Mouse (Mus musculus) CH12.LX (cell line): ENCODE measurements around the gene Slc24a2. TPM values are rescaled to one million over a fixed set of nuclear protein-coding genes. Genes with fewer than 3 reads are reported as not detected.

ENCODE experiments used
- DNase-seq: peaks from one replicate; pipeline ENCODE4 v3.0.0-alpha.2; 2013; ENCODE audit errors: extremely low read depth
- H3K27ac ChIP-seq: 2 replicates; pipeline ENCODE4 v1.5.1; 2012; ENCODE audit warnings: low read depth, mild to moderate bottlenecking, control low read depth, moderate library complexity; ENCODE audit not compliant: insufficient read depth
- H3K27me3 ChIP-seq: replicated peaks from 2 replicates; pipeline ENCODE3; 2012; ENCODE audit warnings: inconsistent platforms
- H3K36me3 ChIP-seq, 2 experiments: replicated peaks in 1 of 2; 2 replicates each; pipeline versions ENCODE3 to v1.6.1; 2012; ENCODE audit warnings: inconsistent platforms in 1 of 2, low read length in 1 of 2, mild to moderate bottlenecking in 1 of 2, mixed read lengths in 1 of 2, moderate library complexity in 1 of 2; ENCODE audit not compliant: control insufficient read depth in 1 of 2, insufficient read depth in 1 of 2
- H3K4me1 ChIP-seq, 2 experiments: 2 replicates each; pipeline ENCODE4 v1.6.1; 2012; ENCODE audit warnings: inconsistent platforms in 1 of 2, moderate library complexity in 1 of 2; ENCODE audit not compliant: insufficient read depth in 2 of 2, control insufficient read depth in 1 of 2
- H3K4me2 ChIP-seq: 2 replicates; pipeline ENCODE4 v1.6.1; 2012; ENCODE audit warnings: low read depth, mild to moderate bottlenecking, control low read depth; ENCODE audit not compliant: poor library complexity, insufficient read depth, severe bottlenecking
- H3K4me3 ChIP-seq, 3 experiments: fragments of 150-350 bp in 1 of 3; sonication (generic) in 1 of 3; replicated peaks in 1 of 3; 2 replicates each; pipeline versions ENCODE3 to v1.5.1; 2011 to 2012; ENCODE audit warnings: low read depth in 2 of 3, low read length in 2 of 3, mild to moderate bottlenecking in 2 of 3, moderate library complexity in 2 of 3, control low read depth in 1 of 3, improper control_type of control experiment in 1 of 3, inconsistent platforms in 1 of 3, mixed read lengths in 1 of 3; ENCODE audit not compliant: poor library complexity in 1 of 3
- H3K79me2 ChIP-seq: replicated peaks from 2 replicates; pipeline ENCODE4 v1.6.1; 2012; ENCODE audit warnings: mild to moderate bottlenecking, moderate library complexity; ENCODE audit not compliant: control insufficient read depth, poor library complexity, insufficient read depth, severe bottlenecking; ENCODE audit errors: extremely low read depth
- H3K9ac ChIP-seq: 2 replicates; pipeline ENCODE4 v1.6.1; 2012; ENCODE audit warnings: low read depth, mild to moderate bottlenecking, control low read depth, moderate library complexity; ENCODE audit not compliant: insufficient read depth
- H3K9me3 ChIP-seq: replicated peaks from 2 replicates; pipeline ENCODE3; 2012; ENCODE audit warnings: low read length, inconsistent platforms, mixed read lengths
- CHD1 ChIP-seq: IDR thresholded peaks from 2 replicates; pipeline ENCODE4 v1.6.1; 2012; ENCODE audit warnings: low read depth, low read length, improper control_type of control experiment, inconsistent platforms
- GABPA ChIP-seq: IDR thresholded peaks from 2 replicates; pipeline ENCODE4 v1.6.1; 2012; ENCODE audit warnings: low read depth, low read length, improper control_type of control experiment, inconsistent platforms; ENCODE audit not compliant: insufficient replicate concordance
- HCFC1 ChIP-seq: IDR thresholded peaks from 2 replicates; pipeline ENCODE4 v1.6.1; 2012; ENCODE audit warnings: low read depth, mild to moderate bottlenecking, inconsistent platforms, low read length, improper control_type of control experiment
- JUND ChIP-seq: conservative IDR thresholded peaks from 2 replicates; pipeline ENCODE4 v1.6.1; 2011; ENCODE audit warnings: low read depth, low read length, improper control_type of control experiment
- KAT2A ChIP-seq: IDR thresholded peaks from 2 replicates; pipeline ENCODE4 v1.6.1; 2012; ENCODE audit warnings: low read length, improper control_type of control experiment, inconsistent platforms; ENCODE audit not compliant: insufficient replicate concordance
- MAZ ChIP-seq: IDR thresholded peaks from 2 replicates; pipeline ENCODE4 v1.6.1; 2012; ENCODE audit warnings: low read depth, mild to moderate bottlenecking, inconsistent platforms, low read length, improper control_type of control experiment, moderate library complexity
- MXI1 ChIP-seq: IDR thresholded peaks from 2 replicates; pipeline ENCODE4 v1.6.1; 2011; ENCODE audit warnings: mild to moderate bottlenecking, low read depth, low read length, improper control_type of control experiment
- MYC ChIP-seq: IDR thresholded peaks from 2 replicates; pipeline ENCODE4 v1.6.1; 2011; ENCODE audit warnings: low read depth, mild to moderate bottlenecking, improper control_type of control experiment, low read length
- NRF1 ChIP-seq: IDR thresholded peaks from 2 replicates; pipeline ENCODE4 v1.6.1; 2014; ENCODE audit warnings: low read depth, mild to moderate bottlenecking, inconsistent platforms, low read length, improper control_type of control experiment, moderate library complexity
- SIN3A ChIP-seq: IDR thresholded peaks from 2 replicates; pipeline ENCODE4 v1.6.1; 2012; ENCODE audit warnings: low read length, improper control_type of control experiment, inconsistent platforms
- TCF12 ChIP-seq: IDR thresholded peaks from 2 replicates; pipeline ENCODE4 v1.6.1; 2014; ENCODE audit warnings: low read depth, mild to moderate bottlenecking, inconsistent platforms, low read length, improper control_type of control experiment
- UBTF ChIP-seq: IDR thresholded peaks from 2 replicates; pipeline ENCODE4 v1.6.1; 2012; ENCODE audit warnings: low read depth, mild to moderate bottlenecking, inconsistent platforms, low read length, improper control_type of control experiment, moderate library complexity
- USF1 ChIP-seq: IDR thresholded peaks from 2 replicates; pipeline ENCODE4 v1.6.1; 2014; ENCODE audit warnings: low read depth, mild to moderate bottlenecking, inconsistent platforms, low read length, improper control_type of control experiment
- ZC3H11A ChIP-seq: IDR thresholded peaks from 2 replicates; pipeline ENCODE4 v1.6.1; 2012; ENCODE audit warnings: low read depth, mild to moderate bottlenecking, inconsistent platforms, low read length, improper control_type of control experiment
- ZMIZ1 ChIP-seq: IDR thresholded peaks from 2 replicates; pipeline ENCODE4 v1.6.1; 2012; ENCODE audit warnings: low read depth, mild to moderate bottlenecking, inconsistent platforms, low read length, improper control_type of control experiment
- dilution Hi-C: fragments of 300-500 bp; cut with MboI; formaldehyde crosslinking; loops from 2 replicates; pipeline ENCODE4 v1.14.3; 2020; ENCODE audit warnings: low sequenced_read_pairs; ENCODE audit not compliant: extremely low pct_unique_long_range_greater_than_20kb, extremely low pct_ligation_motif_present
- in situ Hi-C: fragments of 300-500 bp; cut with MboI; formaldehyde crosslinking; loops from 3 replicates; pipeline ENCODE4 v1.14.3; 2019; ENCODE audit warnings: low sequenced_read_pairs, low pct_ligation_motif_present, low pct_unique_long_range_greater_than_20kb, mixed read lengths
- polyA plus RNA-seq: library from polyadenylated mRNA; unstranded; fragments of >175 nt; gene quantifications from 2 replicates; pipeline ENCODE4 v1.2.1, GENCODE M21; 2012; ENCODE audit warnings: low read depth; ENCODE audit not compliant: insufficient read length
- total RNA-seq, 2 experiments: library from RNA; depleted of rRNA; stranded (reverse); fragments of 300-350 nt in 1 of 2; fragments of >200 nt in 1 of 2; gene quantifications; 2 replicates each; pipeline ENCODE4 v1.2.3; 2012 to 2014

The Slc24a2 gene
- total and polyA plus RNA-seq, 3 experiments, result not detected

DNA sequence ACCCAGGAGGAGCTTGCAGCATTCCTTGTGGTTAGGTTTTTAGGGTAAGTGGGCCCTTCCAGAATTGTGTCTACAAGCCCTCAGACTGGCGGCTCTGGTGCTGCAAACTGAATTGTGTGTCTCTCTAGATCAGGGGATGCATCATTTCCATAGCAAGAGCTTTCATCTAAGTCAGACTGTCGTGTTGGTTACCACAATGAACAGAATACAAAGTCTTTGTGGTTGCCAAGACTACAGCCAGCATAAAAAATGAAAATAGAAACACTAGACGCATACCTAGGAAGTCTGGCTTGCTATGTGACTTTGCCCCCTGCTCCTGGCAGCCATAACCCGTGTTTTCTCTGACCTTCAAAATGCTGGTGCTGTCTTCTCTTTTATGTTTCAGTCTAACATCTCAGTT, 114.6 kb downstream of the Slc24a2 start:
- dilution Hi-C loops, result no loop called here
- no peak overlapping the region for H3K4me2 ChIP-seq

DNA sequence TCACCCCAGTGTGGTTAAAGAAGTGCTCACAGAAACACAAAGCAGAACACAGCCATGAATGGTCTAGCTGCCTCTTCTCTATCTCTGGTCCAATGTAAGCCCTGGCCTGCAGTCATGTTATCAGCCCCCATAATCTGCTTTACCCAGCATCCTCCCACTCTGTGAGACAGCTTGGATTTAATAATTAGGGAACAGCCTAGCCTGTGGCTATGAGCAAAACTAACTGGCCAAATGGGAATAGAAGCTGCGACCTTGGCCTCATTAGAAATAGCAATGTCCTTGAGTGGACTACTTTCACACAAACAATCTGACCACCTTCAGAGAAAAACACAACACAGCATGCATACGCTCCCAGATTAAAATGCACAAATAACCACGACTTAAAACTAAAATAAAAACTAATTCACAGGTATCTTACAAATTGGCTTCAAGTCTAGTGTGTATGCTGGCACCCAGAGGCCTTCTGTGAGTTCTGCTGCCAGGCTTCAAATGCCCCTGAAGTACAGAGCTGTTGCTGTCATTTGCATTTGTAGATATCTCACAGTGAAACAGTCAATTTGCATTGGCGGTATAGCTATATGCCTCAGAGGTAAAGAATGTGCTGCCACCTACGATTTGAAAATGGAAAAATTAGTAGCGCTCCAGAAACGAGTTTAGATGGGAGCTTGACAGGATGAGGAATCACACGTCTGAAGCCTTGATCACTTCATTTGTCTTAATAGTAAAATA, 120.8 kb downstream of the Slc24a2 start:
- H3K4me3 ChIP-seq, result no peak overlapping the region
- no peak for TF ChIP-seq KAT2A
- TF ChIP-seq UBTF, result no peak
- TF ChIP-seq TCF12, result no peak
- no peak for TF ChIP-seq GABPA
- no peak for TF ChIP-seq USF1
- no peak for TF ChIP-seq ZC3H11A
- no peak for TF ChIP-seq SIN3A
- no peak for TF ChIP-seq MAZ
- H3K79me2 ChIP-seq, result no peaks in the 10 kb centered on the region
- no peak overlapping the region for H3K4me2 ChIP-seq
- dilution Hi-C loops, result no loop called here
- no peaks in the 10 kb centered on the region for H3K27me3 ChIP-seq
- no peaks in the 10 kb centered on the region for H3K36me3 ChIP-seq
- in situ Hi-C loops, result no loop called here
- DNase-seq, result no peak
- H3K4me1 ChIP-seq, result peaks cover 0 to 3% of the 10 kb centered on the region in 2 experiments; a peak in 1 of 4 replicates
- no peak overlapping the region for H3K9ac ChIP-seq
- H3K27ac ChIP-seq, result no peak overlapping the region
- no peaks in the 10 kb centered on the region for H3K9me3 ChIP-seq

More for the DNA sequence above, 114.6 kb downstream of the Slc24a2 start:
- in situ Hi-C loops, result no loop called here
- Histone ChIP-seq H3K27ac (no peak overlapping the region), H3K27me3 (no peaks in the 10 kb centered on the region), H3K4me1 (peaks cover 0 to 9% of the 10 kb centered on the region in 2 experiments; a peak in 2 of 4 replicates), H3K36me3 (no peaks in the 10 kb centered on the region), H3K9ac (no peak overlapping the region), H3K9me3 (no peaks in the 10 kb centered on the region), H3K79me2 (no peaks in the 10 kb centered on the region), H3K4me3 (no peak overlapping the region)
- TF ChIP-seq JUND (no peak), ZC3H11A (no peak), HCFC1 (no peak), MXI1 (no peak), ZMIZ1 (no peak), MYC (no peak), TCF12 (no peak), UBTF (no peak), CHD1 (no peak), NRF1 (no peak)
- no peak for DNase-seq
